Mouse (Mus musculus): ENCODE measurements around the gene Hmox1.

The Hmox1 gene

GRCm38 (mm10) chr8:75093399-75094156 is at the start of gene Hmox1:
Gene Hmox1 (plus strand): TSS chr8:75093621.
- DNase-seq (ENCODE audit: low read depth): peak; percentile 75

DNA sequence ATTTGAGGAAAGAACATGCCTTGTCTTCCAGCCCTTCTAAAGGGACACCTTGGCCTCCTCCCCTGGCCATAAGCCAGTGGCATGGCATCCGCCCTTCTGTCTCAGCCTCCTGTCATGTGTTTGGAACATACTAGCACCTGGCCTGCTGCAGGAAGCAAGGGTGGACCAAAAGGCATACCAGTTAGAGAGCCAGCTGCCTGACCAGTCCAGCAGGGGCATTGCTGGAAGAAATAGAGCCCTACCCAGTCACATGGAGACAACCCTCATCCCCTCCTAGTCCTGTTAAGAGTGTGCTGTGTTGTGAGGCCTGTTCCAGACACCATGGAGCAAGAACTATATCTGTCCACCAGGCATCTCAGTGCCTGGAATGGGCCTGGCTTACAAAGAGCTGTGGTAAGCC is 47.1 kb upstream of the Hmox1 start:
- DNase-seq (ENCODE audit: low read depth): no peak

- no peak for DNase-seq (ENCODE audit: low read depth)
These were observed 45.6 kb upstream of the Hmox1 start for GRCm38 (mm10) chr8:75047784-75048183.

- no peak for DNase-seq (ENCODE audit: low read depth)
These were observed 40.1 kb upstream of the Hmox1 start for GRCm38 (mm10) chr8:75053342-75053741.

GRCm38 (mm10) chr8:75055673-75056072 is 37.7 kb upstream of the Hmox1 start:
- no peak for DNase-seq (ENCODE audit: low read depth)

DNA sequence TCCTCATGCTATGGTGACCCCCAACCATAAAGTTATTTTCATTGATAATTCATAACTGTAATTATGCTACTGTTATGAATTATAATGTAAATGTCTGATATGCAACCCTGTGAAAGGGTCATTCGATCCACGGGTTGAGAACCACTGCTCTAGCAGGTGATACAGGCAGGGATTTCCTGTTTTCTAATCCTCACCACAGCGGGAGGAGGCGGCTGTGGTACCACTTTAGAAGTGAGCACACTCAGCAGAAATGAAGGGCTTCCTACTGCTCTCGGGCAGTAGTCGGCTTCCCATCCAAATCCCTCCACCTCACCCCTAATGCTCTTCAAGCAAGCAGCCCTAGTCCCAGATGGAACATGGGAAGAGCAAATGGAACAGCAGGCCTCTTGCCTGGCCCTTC is 33.4 kb upstream of the Hmox1 start:
- no peak for DNase-seq (ENCODE audit: low read depth)

DNA sequence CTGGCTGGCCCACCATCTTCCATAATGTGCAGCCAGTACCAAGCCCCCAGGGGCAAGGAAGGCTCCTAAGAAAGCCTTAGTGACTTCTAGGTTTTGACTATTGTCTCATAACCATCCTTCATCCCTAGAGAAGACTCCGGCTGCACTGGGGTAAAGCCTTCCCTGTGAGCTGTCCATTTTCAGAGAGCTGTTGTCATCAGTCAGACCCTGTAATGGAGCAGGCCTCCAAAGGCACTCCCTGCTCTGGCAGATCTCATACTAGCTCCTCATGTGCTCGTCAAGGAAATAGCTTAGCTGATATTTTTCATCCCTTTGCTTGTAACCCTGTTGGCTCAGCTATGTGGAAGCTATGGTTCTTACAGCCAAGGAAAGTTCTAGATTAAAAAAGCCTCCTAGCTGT is 32.6 kb upstream of the Hmox1 start:
- DNase-seq (ENCODE audit: low read depth): no peak

DNA sequence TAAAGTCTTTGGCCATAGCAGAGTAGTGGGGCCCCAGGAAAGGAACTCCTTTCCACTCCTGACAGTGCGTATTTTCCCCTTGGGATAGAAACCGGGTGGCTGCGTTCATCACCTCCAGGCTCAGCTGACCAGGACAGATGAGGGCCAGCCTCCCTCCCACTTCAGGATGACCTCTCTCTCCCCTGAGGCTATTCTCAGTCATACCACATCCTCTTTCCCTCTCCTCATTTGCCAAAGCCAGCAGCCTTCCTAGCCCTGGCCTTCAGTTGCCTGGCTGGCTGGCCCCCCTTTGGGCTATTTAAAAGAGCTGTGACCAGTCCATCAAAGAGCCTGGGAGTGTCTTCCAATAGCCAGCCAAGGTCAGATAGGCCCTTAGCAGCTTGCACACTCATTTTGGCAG is 30.1 kb upstream of the Hmox1 start:
- DNase-seq (ENCODE audit: low read depth): no peak

DNA sequence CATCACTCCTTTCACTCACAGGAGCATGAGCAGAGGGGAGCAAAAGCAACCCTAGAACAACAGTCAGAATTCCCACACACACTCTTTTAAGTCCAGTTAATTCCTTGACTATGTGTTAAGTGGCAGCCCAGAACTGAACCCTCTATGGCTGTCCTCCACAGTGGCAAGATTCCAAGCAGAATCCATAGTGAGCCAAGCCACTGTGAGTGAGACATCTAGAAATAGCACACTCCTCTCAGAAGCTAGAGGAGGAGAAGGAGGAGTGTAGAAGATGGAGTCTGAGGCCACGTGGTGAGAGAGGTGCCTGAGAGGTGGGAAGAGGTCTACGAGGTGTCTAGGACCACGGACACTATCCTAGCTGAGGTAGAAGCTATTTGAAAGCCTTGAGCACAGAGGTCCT is 28.6 kb upstream of the Hmox1 start:
- no peak for DNase-seq (ENCODE audit: low read depth)

GRCm38 (mm10) chr8:75067287-75067686 is 26.1 kb upstream of the Hmox1 start:
- no peak for DNase-seq (ENCODE audit: low read depth)

DNA sequence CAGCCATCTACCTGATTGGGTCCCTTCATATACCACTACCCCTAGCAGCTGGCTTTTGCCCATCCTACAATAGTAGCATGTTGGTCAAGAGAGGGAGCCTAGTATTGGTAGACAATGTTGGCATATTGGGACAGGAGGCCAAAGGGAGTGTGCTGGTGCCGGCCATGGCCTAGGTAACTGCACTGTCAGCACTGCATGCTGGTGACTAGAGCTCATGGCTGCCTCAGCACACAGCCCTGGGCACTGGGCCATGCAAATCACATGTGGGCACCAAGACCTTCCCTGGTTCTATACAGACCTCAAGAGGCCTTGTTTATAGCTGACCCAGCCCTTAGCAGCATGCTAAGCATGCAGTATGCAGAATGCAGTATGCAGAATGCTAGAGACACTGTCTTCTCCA is 23.1 kb upstream of the Hmox1 start:
- DNase-seq (ENCODE audit: low read depth): no peak

DNA sequence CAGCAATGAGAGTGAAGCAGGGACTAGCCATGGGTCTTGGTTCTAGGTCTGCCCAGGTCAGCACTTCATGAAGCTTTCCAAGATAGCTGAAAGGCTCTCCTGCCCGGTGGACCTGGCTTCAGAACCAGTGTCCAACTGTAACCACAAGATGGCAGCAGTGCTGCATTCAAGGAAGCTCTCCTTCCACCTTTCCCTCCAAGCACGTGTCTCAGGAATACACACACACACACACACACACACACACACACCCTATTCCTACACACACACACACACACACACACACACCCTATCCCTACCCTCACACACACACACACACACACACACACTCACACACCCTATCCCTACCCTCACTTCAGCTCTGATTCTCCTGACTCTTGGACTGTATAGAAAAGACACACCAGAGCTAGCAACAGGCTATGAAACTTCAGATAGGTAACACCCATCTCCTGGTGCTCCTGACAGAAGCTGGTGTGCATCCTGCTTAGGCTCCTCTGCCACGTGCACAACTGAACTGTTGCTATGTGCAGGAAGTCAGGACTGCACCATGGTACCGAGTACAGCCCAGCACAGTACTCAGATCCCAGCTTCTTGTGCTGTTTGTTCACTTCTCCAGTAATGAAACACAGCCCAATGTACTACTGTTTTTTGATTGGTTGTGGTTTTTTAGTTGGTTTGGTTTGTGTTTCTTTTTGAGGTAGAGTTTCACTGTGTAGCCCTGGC is 21.6 kb upstream of the Hmox1 start:
- DNase-seq (ENCODE audit: low read depth): peak; percentile 77

DNA sequence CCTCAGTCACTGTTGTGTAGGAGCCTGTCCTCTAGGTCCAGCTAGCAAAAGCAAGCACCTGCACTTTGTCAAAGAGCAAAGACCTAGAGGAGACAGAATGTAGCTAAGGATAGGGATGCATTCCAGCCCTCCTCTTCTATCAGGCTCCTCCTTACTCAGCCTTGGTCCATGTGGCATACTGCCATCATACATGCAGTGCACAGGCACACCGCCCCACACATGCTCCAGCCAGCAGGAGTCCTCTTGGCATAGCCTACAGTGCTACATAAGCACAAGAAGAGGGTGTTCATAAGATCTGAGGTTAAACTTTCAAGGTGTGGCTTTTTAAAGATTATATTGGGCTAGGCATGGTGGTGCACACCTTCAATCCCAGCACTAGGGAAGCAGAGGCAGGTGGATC is 18.5 kb upstream of the Hmox1 start:
- no peak for DNase-seq (ENCODE audit: low read depth)

DNA sequence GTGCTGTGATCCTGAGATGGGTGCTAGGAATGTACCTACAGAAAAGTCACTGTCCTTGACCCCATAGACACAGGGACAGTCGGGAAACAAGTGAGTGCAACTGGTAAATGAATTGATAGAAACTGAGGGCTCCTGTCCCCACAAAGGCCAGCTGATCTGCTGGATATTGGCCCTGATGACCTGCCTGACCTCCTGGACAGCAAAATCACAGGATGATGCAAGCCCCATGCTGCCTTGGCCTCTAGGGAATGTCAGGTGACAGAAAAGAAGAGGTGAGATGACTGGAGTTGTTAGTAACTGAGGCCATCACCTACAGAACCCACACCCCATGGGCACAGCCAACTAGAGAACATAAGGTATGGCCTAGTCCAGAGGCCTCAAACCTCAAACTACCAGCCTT is 15.2 kb upstream of the Hmox1 start:
- no peak for DNase-seq (ENCODE audit: low read depth)

GRCm38 (mm10) chr8:75078851-75079250 is 14.6 kb upstream of the Hmox1 start:
- DNase-seq (ENCODE audit: low read depth): no peak

- DNase-seq (ENCODE audit: low read depth): no peak
These were observed 11.9 kb upstream of the Hmox1 start for GRCm38 (mm10) chr8:75081364-75082040.

- no peak for DNase-seq (ENCODE audit: low read depth)
These were observed 11.1 kb upstream of the Hmox1 start for GRCm38 (mm10) chr8:75082181-75082805.

GRCm38 (mm10) chr8:75083846-75084245 is 9.6 kb upstream of the Hmox1 start:
- peak; percentile 54 for DNase-seq (ENCODE audit: low read depth)

GRCm38 (mm10) chr8:75084382-75085064 is 8.9 kb upstream of the Hmox1 start:
- DNase-seq (ENCODE audit: low read depth): no peak

DNA sequence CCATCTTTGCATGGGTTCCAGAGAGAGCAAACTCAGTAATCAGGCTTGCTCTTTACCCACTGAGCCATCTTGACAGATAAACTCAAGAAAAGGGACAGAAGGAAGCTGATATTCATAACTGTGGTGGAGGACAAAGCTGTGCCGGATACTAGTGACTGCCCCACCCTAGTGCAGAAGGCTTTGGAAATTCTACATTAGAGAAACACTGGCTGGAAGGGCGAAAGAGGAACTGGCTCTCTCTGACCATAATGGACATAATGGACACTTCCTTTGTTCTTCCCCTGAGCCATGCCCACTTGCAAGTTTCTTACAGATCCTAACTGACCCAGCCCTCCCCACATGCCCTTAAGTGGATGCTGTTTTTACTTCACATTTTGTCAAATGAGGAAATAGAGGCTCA is 7.4 kb upstream of the Hmox1 start:
- no peak for DNase-seq (ENCODE audit: low read depth)

- DNase-seq (ENCODE audit: low read depth): no peak
These were observed 6.3 kb upstream of the Hmox1 start for GRCm38 (mm10) chr8:75087127-75087526.
